Mouse (Mus musculus) CD4-positive, CD25-positive, alpha-beta regulatory T cell (primary cell): ENCODE data around the gene Slc40a1. TPM values are rescaled to one million over a fixed set of nuclear protein-coding genes. Genes with fewer than 3 reads are reported as not detected.

ENCODE experiments used
- polyA plus RNA-seq: library from polyadenylated mRNA; unstranded; fragments of 100-300 nt; shearing (Covaris generic); gene quantifications from one replicate; pipeline ENCODE4 v1.2.1, GENCODE M21; 2017

Gene Slc40a1
- polyA plus RNA-seq: 4.1 TPM

GRCm38 (mm10) chr1:45926393-45926763 is at the start of gene Slc40a1:
TSS of gene Slc40a1 (minus strand) at chr1:45926523.

GRCm38 (mm10) chr1:45890173-45890572 is 36.1 kb downstream of the Slc40a1 start, which contains the start of gene Gm5269:
TSS of gene Gm5269 (minus strand) at chr1:45890273.

Other genes with a start within 250 kb of the Slc40a1 start
- 55.6 TPM for gene Wdr75, start 131.4 kb downstream of the Slc40a1 start, polyA plus RNA-seq
- not detected for gene Gm5269, start 36.2 kb downstream of the Slc40a1 start, polyA plus RNA-seq
- gene Dnah7b, start 139.8 kb upstream of the Slc40a1 start, polyA plus RNA-seq: 5.1 TPM